Mouse (Mus musculus): Measurements from ENCODE around the gene Pnpla1. TPM values are rescaled to one million over a fixed set of nuclear protein-coding genes. Genes with fewer than 3 reads are reported as not detected.

Gene Pnpla1
- total and polyA plus RNA-seq, 3 experiments = not detected

DNA sequence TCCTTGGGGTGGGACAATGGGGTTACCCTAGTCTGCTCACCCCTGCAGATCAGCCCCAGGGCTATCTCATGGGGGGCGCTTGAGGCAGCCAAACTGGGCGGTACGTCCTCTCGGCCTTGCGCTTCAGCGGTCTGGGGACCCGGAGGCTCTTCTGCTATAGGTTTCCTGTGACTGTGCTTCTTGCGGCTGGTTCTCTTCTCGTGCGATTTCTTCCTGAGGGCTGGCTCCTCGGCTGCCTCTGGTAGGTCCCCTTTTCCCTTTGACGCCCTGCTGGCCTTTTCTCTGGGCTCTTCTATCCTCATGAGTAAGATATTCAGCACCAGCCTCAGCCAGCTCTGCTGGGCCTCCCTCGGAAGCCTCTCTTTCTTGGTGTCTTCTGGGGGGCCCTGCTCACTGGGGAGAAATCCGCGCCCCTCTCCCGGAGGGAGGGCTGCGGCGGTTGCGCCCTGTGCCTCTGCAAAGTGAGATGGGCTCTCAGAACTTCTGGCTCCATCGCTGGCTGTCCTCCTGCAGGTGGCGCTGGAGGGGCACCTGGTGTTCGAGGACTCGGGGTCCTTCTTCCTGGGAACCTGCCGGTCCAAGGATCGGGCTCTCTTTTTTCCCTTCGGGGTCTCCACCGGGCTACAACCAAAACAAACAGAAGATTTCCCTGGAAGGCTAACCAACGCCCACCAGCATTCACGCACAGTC, 51.2 kb downstream of the Pnpla1 start:
- DNase-seq (ENCODE audit: extremely low read depth) = no peak
- TF ChIP-seq IRF4 (IDR thresholded peaks at IDR 0.05; ENCODE audit: low read depth, low read length) (no peak), KAT2A (IDR thresholded peaks at IDR 0.05; ENCODE audit: insufficient replicate concordance, low read length) (no peak), RAD21 (IDR thresholded peaks at IDR 0.05; ENCODE audit: low read depth, low read length) (peak; percentile 16), NRF1 (IDR thresholded peaks at IDR 0.05; ENCODE audit: low read depth, low read length) (no peak), ZNF384 (IDR thresholded peaks at IDR 0.05; ENCODE audit: low read depth, low read length) (no peak), BHLHE40 (IDR thresholded peaks at IDR 0.05; ENCODE audit: low read depth, low read length) (no peak), CTCF (conservative IDR thresholded peaks at IDR 0.05 in 1 of 2, IDR thresholded peaks at IDR 0.05 in 1 of 2; ENCODE audit: low read depth in 2 of 2, low read length in 2 of 2) (peak in 1 of 2 experiments; percentile 60; a peak in 2 of 4 replicates), SMC3 (IDR thresholded peaks at IDR 0.05; ENCODE audit: low read depth, low read length) (peak; percentile 43), USF2 (conservative IDR thresholded peaks at IDR 0.05; ENCODE audit: low read depth, low read length) (no peak)
- in situ Hi-C loops (cut with MboI; ENCODE audit: low pct_ligation_motif_present, low pct_unique_long_range_greater_than_20kb, low sequenced_read_pairs) (loop anchor here (10.0 kb wide), 1 partner anchor 105 kb away; no protein-coding TSS in a partner anchor), dilution Hi-C loops (cut with MboI; ENCODE audit: extremely low pct_ligation_motif_present, extremely low pct_unique_long_range_greater_than_20kb, low sequenced_read_pairs) (no loop called here)
- no peak overlapping the region for H3K4me2 ChIP-seq (ENCODE audit: insufficient read depth, low read depth, poor library complexity, severe bottlenecking)
- H3K36me3 ChIP-seq (replicated peaks in 1 of 2; ENCODE audit: control insufficient read depth in 1 of 2, insufficient read depth in 1 of 2, low read length in 1 of 2) = no peaks in the 10 kb centered on the region
- peaks cover 4% of the 10 kb centered on the region for H3K27me3 ChIP-seq (replicated peaks)
- no peak overlapping the region for H3K4me3 ChIP-seq (replicated peaks in 1 of 3; ENCODE audit: low read depth in 2 of 3, low read length in 2 of 3, poor library complexity in 1 of 3)
- no peaks in the 10 kb centered on the region for H3K79me2 ChIP-seq (replicated peaks; ENCODE audit: control insufficient read depth, extremely low read depth, insufficient read depth, poor library complexity, severe bottlenecking)
- H3K4me1 ChIP-seq (ENCODE audit: control insufficient read depth in 1 of 2, insufficient read depth in 2 of 2) = no peaks in the 10 kb centered on the region; a peak in 1 of 4 replicates
- no peak overlapping the region for H3K9ac ChIP-seq (ENCODE audit: insufficient read depth, low read depth)
- H3K9me3 ChIP-seq (replicated peaks; ENCODE audit: low read length) = no peaks in the 10 kb centered on the region
- H3K27ac ChIP-seq (ENCODE audit: insufficient read depth, low read depth) = no peak overlapping the region

DNA sequence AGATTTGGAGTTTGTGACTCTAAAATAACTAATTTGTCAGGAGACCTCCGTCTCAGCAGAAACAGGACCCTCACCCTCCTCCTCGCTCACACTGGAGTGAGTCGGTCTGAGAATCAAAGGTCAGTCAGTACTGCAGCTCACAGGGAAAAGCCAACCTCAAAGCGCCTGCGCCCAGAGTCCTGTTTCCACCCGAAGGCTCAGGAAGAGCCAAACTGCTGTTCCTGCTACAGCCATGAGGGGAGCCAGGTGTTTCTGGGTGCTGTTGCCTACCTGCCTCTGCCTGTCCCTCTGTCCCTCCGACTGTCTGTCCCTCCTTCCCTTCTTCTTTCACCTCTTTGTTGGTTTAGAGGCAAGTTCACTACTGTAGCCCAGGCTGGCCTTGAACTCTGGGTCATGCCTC, 51.9 kb downstream of the Pnpla1 start:
- no peaks in the 10 kb centered on the region for H3K79me2 ChIP-seq (replicated peaks; ENCODE audit: control insufficient read depth, extremely low read depth, insufficient read depth, poor library complexity, severe bottlenecking)
- no peaks in the 10 kb centered on the region for H3K9me3 ChIP-seq (replicated peaks; ENCODE audit: low read length)
- DNase-seq (ENCODE audit: extremely low read depth) = no peak
- in situ Hi-C loops (cut with MboI; ENCODE audit: low pct_ligation_motif_present, low pct_unique_long_range_greater_than_20kb, low sequenced_read_pairs) (no loop called here), dilution Hi-C loops (cut with MboI; ENCODE audit: extremely low pct_ligation_motif_present, extremely low pct_unique_long_range_greater_than_20kb, low sequenced_read_pairs) (no loop called here)
- H3K36me3 ChIP-seq (replicated peaks in 1 of 2; ENCODE audit: control insufficient read depth in 1 of 2, insufficient read depth in 1 of 2, low read length in 1 of 2) = no peaks in the 10 kb centered on the region
- TF ChIP-seq E2F4 (IDR thresholded peaks at IDR 0.05; ENCODE audit: insufficient replicate concordance, low read depth, low read length) (no peak), CTCF (conservative IDR thresholded peaks at IDR 0.05 in 1 of 2, IDR thresholded peaks at IDR 0.05 in 1 of 2; ENCODE audit: low read depth in 2 of 2, low read length in 2 of 2) (peak in 1 of 2 experiments; percentile 16; a peak in 2 of 4 replicates)
- no peak overlapping the region for H3K4me2 ChIP-seq (ENCODE audit: insufficient read depth, low read depth, poor library complexity, severe bottlenecking)
- no peak overlapping the region for H3K4me3 ChIP-seq (replicated peaks in 1 of 3; ENCODE audit: low read depth in 2 of 3, low read length in 2 of 3, poor library complexity in 1 of 3)
- H3K27ac ChIP-seq (ENCODE audit: insufficient read depth, low read depth) = no peak overlapping the region
- H3K9ac ChIP-seq (ENCODE audit: insufficient read depth, low read depth) = no peak overlapping the region
- peaks cover 4% of the 10 kb centered on the region for H3K27me3 ChIP-seq (replicated peaks)
- no peaks in the 10 kb centered on the region; a peak in 1 of 4 replicates for H3K4me1 ChIP-seq (ENCODE audit: control insufficient read depth in 1 of 2, insufficient read depth in 2 of 2)

DNA sequence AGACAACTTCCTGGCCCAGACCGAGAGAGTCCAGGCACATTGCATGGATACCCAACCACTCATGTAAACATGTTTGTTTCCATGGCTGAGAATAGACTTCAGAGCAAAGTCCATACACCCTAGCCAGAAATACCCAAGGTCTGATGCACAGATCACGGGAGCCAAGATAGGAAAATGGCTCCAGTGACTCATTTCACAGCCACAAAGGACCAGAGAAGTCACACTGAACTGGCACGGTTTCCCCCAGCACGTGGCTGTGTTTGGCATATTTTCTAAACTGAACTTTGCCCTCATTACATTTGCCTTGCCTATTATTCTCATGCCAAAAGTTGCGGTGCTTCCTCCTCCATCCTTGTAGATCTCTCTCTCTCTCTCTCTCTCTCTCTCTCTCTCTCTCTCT, 55.0 kb downstream of the Pnpla1 start:
- in situ Hi-C loops (cut with MboI; ENCODE audit: low pct_ligation_motif_present, low pct_unique_long_range_greater_than_20kb, low sequenced_read_pairs) = no loop called here
- no peaks in the 10 kb centered on the region for H3K36me3 ChIP-seq (replicated peaks in 1 of 2; ENCODE audit: control insufficient read depth in 1 of 2, insufficient read depth in 1 of 2, low read length in 1 of 2)
- no peaks in the 10 kb centered on the region; a peak in 1 of 4 replicates for H3K4me1 ChIP-seq (ENCODE audit: control insufficient read depth in 1 of 2, insufficient read depth in 2 of 2)
- dilution Hi-C loops (cut with MboI; ENCODE audit: extremely low pct_ligation_motif_present, extremely low pct_unique_long_range_greater_than_20kb, low sequenced_read_pairs) = no loop called here
- H3K9ac ChIP-seq (ENCODE audit: insufficient read depth, low read depth) = no peak overlapping the region
- no peak overlapping the region for H3K4me2 ChIP-seq (ENCODE audit: insufficient read depth, low read depth, poor library complexity, severe bottlenecking)
- no peak for DNase-seq (ENCODE audit: extremely low read depth)
- TF ChIP-seq POLR2AphosphoS2 (IDR thresholded peaks at IDR 0.05; ENCODE audit: low read depth, low read length) (no peak), BHLHE40 (IDR thresholded peaks at IDR 0.05; ENCODE audit: low read depth, low read length) (peak; percentile 78)
- H3K27me3 ChIP-seq (replicated peaks) = no peaks in the 10 kb centered on the region
- no peak overlapping the region for H3K27ac ChIP-seq (ENCODE audit: insufficient read depth, low read depth)
- no peak overlapping the region for H3K4me3 ChIP-seq (replicated peaks in 1 of 3; ENCODE audit: low read depth in 2 of 3, low read length in 2 of 3, poor library complexity in 1 of 3)
- H3K9me3 ChIP-seq (replicated peaks; ENCODE audit: low read length) = no peaks in the 10 kb centered on the region
- no peaks in the 10 kb centered on the region for H3K79me2 ChIP-seq (replicated peaks; ENCODE audit: control insufficient read depth, extremely low read depth, insufficient read depth, poor library complexity, severe bottlenecking)

All from CH12.LX (cell line).